Mouse (Mus musculus) forebrain, embryonic 16.5 days (tissue): Measurements from ENCODE around the gene Gm20388. TPM values are rescaled to one million over a fixed set of nuclear protein-coding genes. Genes with fewer than 3 reads are reported as not detected.

Source experiments
- ATAC-seq: fragments of 200-750 bp; cut with Nextera tagmentation; 2 replicates; pipeline ENCODE4 v1.8.0; 2017; ENCODE audit warnings: mild to moderate bottlenecking, moderate library complexity
- H3K27ac ChIP-seq: fragments of 300-500 bp; sonication (generic); 2 replicates; pipeline ENCODE4 v1.5.1; 2014; ENCODE audit warnings: low read length, control low read depth
- H3K27me3 ChIP-seq: fragments of 300-500 bp; sonication (generic); replicated peaks from 2 replicates; pipeline ENCODE4 v1.6.1; 2014; ENCODE audit warnings: low read length; ENCODE audit not compliant: control insufficient read depth, insufficient read depth
- H3K36me3 ChIP-seq: fragments of 300-500 bp; sonication (generic); 2 replicates; pipeline ENCODE4 v1.6.1; 2014; ENCODE audit not compliant: control insufficient read depth, insufficient read depth
- H3K4me1 ChIP-seq: fragments of 300-500 bp; sonication (generic); replicated peaks from 2 replicates; pipeline ENCODE4 v1.6.1; 2014; ENCODE audit warnings: low read length; ENCODE audit not compliant: control insufficient read depth, insufficient read depth
- H3K4me2 ChIP-seq: fragments of 300-500 bp; sonication (generic); 2 replicates; pipeline ENCODE4 v1.6.1; 2014; ENCODE audit warnings: mild to moderate bottlenecking, low read length, control low read depth
- H3K4me3 ChIP-seq: fragments of 300-500 bp; sonication (generic); replicated peaks from 2 replicates; pipeline ENCODE4 v1.5.1; 2014; ENCODE audit warnings: mild to moderate bottlenecking, low read length, control low read depth
- H3K9ac ChIP-seq: fragments of 300-500 bp; sonication (generic); replicated peaks from 2 replicates; pipeline ENCODE4 v1.6.1; 2014; ENCODE audit warnings: low read depth, low read length, control low read depth
- H3K9me3 ChIP-seq: fragments of 300-500 bp; sonication (generic); 2 replicates; pipeline ENCODE4 v1.6.1; 2016; ENCODE audit warnings: low read length; ENCODE audit not compliant: control insufficient read depth
- WGBS: fragments of 180-500 bp; shearing (Covaris S2); extraction: QIAGEN DNeasy Blood & Tissue Kit; methylation state at CpG from one replicate; pipeline ENCODE4 v1.1.7; 2014; 5-methylcytosine and 5-hydroxymethylcytosine counted together
- polyA plus RNA-seq: library from polyadenylated mRNA; unstranded; fragments of >200 nt; fragmentation: Nextera tagmentation; extraction: Ambion mirVana; gene quantifications from 2 replicates; pipeline ENCODE4 v1.2.1, GENCODE M21; 2015

The Gm20388 gene
- polyA plus RNA-seq, 1 experiment from 2014 or later, result 4.7 TPM

- Histone ChIP-seq H3K4me1 (peaks cover 41% of the 10 kb centered on the region), H3K9ac (no peak overlapping the region), H3K4me3 (no peak overlapping the region), H3K27ac (0 out of 2 replicates have a peak overlapping the region, but pooled peaks have one; percentile 34), H3K27me3 (no peaks in the 10 kb centered on the region), H3K4me2 (no peak overlapping the region), H3K36me3 (no peaks in the 10 kb centered on the region), H3K9me3 (no peaks in the 10 kb centered on the region)
- ATAC-seq, result no peak
- WGBS, result 78% methylated on average over 12 of the region's 12 CpGs
Measured at GRCm38 (mm10) chr8:121620801-121621516, 1710.3 kb downstream of the Gm20388 start.

- no peak overlapping the region for H3K4me3 ChIP-seq
- no peak overlapping the region for H3K4me2 ChIP-seq
- H3K36me3 ChIP-seq, result 0 out of 2 replicates have a peak, but pooled peaks cover under 1% of the 10 kb centered on the region
- H3K9ac ChIP-seq, result no peak overlapping the region
- no peak overlapping the region for H3K27ac ChIP-seq
- ATAC-seq, result no peak
- H3K4me1 ChIP-seq, result peaks cover 43% of the 10 kb centered on the region
- no peaks in the 10 kb centered on the region for H3K27me3 ChIP-seq
- 48% methylated on average over 1 of the region's 1 CpGs for WGBS
- no peaks in the 10 kb centered on the region for H3K9me3 ChIP-seq
Measured at GRCm38 (mm10) chr8:121621879-121622278, 1711.2 kb downstream of the Gm20388 start.

DNA sequence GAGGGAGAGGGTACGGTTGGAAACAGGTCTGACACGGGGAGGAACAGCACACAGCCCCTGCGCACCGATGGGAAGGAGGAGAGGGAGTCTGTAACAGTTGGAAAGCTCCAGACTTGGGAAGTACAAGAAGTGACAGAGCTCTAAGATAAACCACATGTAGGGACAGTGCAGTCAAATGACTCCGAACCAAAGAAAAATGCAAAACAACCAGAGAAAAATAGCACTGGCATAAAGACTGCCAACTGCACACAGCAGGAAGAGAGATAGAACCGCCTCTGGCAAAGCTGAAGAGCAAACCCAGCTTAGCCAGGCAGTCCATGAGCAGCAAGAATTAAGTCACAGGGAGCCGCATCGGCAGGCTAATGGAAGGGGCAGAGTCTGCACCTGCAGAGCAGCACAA is 1712.4 kb downstream of the Gm20388 start:
- Histone ChIP-seq H3K36me3 (peaks cover 9% of the 10 kb centered on the region), H3K9me3 (no peaks in the 10 kb centered on the region), H3K4me1 (peaks cover 43% of the 10 kb centered on the region), H3K9ac (no peak overlapping the region), H3K27me3 (no peaks in the 10 kb centered on the region), H3K27ac (no peak overlapping the region; the same call in 1 of the 2 replicates), H3K4me3 (no peak overlapping the region), H3K4me2 (no peak overlapping the region)
- 74% methylated on average over 8 of the region's 8 CpGs for WGBS
- ATAC-seq, result no peak

DNA sequence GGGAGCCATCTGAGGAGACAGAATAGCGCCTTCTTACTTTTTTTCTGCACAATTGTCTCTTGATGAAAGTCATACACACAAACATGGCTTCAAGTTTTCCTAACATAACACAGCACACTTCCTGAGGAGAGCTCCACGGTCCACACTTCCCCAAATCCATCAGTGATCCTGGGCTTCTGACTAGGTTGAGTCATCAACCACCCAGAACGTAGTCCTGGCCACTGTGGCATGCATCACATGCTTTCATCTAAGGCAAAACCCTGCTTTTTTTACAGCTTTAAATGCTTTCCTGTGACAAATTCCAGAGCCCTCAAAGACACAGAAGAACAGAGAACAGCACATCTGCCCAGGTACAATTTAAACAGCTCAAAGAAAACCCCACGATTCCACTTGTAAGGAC is 1718.0 kb downstream of the Gm20388 start:
- Histone ChIP-seq H3K9ac (no peak overlapping the region), H3K4me1 (peaks cover 14% of the 10 kb centered on the region), H3K4me3 (no peak overlapping the region), H3K27ac (no peak overlapping the region), H3K9me3 (no peaks in the 10 kb centered on the region), H3K36me3 (peaks cover 16% of the 10 kb centered on the region), H3K27me3 (no peaks in the 10 kb centered on the region), H3K4me2 (no peak overlapping the region)
- 94% methylated on average over 4 of the region's 4 CpGs for WGBS
- ATAC-seq, result no peak

DNA sequence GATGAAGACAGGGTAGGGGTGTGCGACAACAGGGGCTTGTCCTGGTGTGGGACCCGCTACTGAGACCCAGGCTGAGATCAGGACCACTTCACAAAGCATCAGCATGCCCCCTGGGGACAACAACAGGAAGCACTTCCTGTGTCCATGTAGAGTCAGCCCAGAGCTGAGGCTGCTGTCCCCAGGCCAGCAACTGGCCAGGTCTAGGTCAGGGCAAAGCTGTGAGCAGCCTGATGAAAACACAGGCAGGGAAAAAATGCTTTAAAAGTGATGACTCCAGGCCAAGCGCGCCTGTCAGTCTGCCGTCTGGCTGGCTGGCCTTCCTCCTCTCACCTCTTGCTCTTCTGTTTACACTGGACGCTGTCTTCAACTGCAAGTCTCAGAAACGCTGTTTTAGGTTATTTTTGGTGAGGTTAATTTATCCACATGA is 1721.0 kb downstream of the Gm20388 start:
- no peak overlapping the region for H3K27ac ChIP-seq
- peaks cover 11% of the 10 kb centered on the region; the same call in 1 of the 2 replicates for H3K4me1 ChIP-seq
- ATAC-seq, result no peak
- 78% methylated on average over 7 of the region's 7 CpGs for WGBS
- no peak overlapping the region for H3K4me3 ChIP-seq
- no peak overlapping the region for H3K4me2 ChIP-seq
- H3K9me3 ChIP-seq, result no peaks in the 10 kb centered on the region
- H3K36me3 ChIP-seq, result peaks cover 16% of the 10 kb centered on the region
- no peaks in the 10 kb centered on the region for H3K27me3 ChIP-seq
- no peak overlapping the region for H3K9ac ChIP-seq

- Histone ChIP-seq H3K9ac (no peak overlapping the region), H3K27ac (no peak overlapping the region), H3K27me3 (no peaks in the 10 kb centered on the region), H3K9me3 (no peaks in the 10 kb centered on the region), H3K36me3 (peaks cover 12% of the 10 kb centered on the region), H3K4me3 (no peak overlapping the region), H3K4me1 (peaks cover 17% of the 10 kb centered on the region; the same call in 1 of the 2 replicates), H3K4me2 (no peak overlapping the region)
- 91% methylated on average over 5 of the region's 5 CpGs for WGBS
- ATAC-seq, result no peak
Measured at GRCm38 (mm10) chr8:121632401-121632800, 1721.8 kb downstream of the Gm20388 start.

GRCm38 (mm10) chr8:121635534-121635933 is 1724.9 kb downstream of the Gm20388 start:
- Histone ChIP-seq H3K4me1 (peaks cover 28% of the 10 kb centered on the region), H3K4me3 (no peak overlapping the region), H3K9me3 (no peaks in the 10 kb centered on the region), H3K9ac (no peak overlapping the region), H3K36me3 (no peaks in the 10 kb centered on the region), H3K27me3 (no peaks in the 10 kb centered on the region), H3K4me2 (no peak overlapping the region), H3K27ac (no peak overlapping the region; the same call in 1 of the 2 replicates)
- ATAC-seq, result no peak
- WGBS, result 79% methylated on average over 6 of the region's 6 CpGs

DNA sequence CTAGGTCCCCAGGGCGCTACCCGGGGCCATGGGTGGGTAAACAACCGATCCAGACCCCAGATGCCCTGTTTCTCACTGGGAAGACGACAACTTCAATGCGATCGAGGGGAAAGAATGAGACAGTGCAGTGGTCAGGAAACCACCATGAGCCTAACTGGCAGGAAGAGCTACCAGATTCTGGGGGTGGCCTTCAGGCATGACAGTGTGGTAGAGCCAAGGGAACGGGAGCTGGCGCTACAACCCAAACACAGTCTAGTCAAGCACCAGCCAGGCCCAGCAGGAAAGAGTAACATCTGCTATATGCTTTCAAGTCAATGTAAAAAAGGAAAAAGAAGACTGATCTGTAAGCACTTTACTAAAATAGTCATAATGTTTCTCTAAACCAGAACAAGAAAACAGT is 1725.5 kb downstream of the Gm20388 start:
- Histone ChIP-seq H3K4me1 (peaks cover 32% of the 10 kb centered on the region), H3K36me3 (no peaks in the 10 kb centered on the region), H3K9me3 (no peaks in the 10 kb centered on the region), H3K9ac (no peak overlapping the region), H3K27me3 (no peaks in the 10 kb centered on the region), H3K4me2 (no peak overlapping the region), H3K4me3 (no peak overlapping the region), H3K27ac (peak overlapping the region; percentile 63)
- no peak for ATAC-seq
- WGBS, result 85% methylated on average over 8 of the region's 8 CpGs

DNA sequence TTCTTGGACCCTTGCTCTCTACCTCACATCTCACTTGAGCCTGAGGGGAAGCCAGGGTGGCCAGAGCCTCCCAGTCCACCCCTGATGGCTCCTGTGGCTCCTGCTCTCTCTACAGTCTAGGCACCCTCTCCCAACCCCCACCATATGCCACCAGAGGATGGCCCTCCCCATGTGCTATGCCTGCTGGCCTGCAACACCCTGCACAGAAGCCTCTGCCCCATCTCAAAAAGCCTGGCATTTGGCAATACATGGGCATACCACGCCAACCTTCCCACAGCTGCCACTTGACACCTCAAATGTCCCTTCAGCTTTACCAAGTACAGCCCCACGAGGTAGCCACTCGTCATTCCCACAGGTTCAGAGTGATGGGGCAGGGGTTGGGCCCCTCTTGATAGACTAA is 1732.2 kb downstream of the Gm20388 start:
- no peaks in the 10 kb centered on the region for H3K9me3 ChIP-seq
- no peak for ATAC-seq

More for the DNA sequence above, 1732.2 kb downstream of the Gm20388 start:
- H3K4me2 ChIP-seq, result no peak overlapping the region
- peaks cover 65% of the 10 kb centered on the region for H3K4me1 ChIP-seq
- peak overlapping the region; percentile 58; the same call in 1 of the 2 replicates for H3K27ac ChIP-seq
- H3K4me3 ChIP-seq, result no peak overlapping the region
- WGBS, result 67% methylated on average over 3 of the region's 3 CpGs
- H3K36me3 ChIP-seq, result no peaks in the 10 kb centered on the region
- no peaks in the 10 kb centered on the region for H3K27me3 ChIP-seq
- H3K9ac ChIP-seq, result no peak overlapping the region
